In genomic region chr5:86546693-86547092, GRCm38 (mm10) we compare ENCODE assay signal across 24 mouse cellular contexts. TPM values are rescaled to one million over a fixed set of nuclear protein-coding genes. Genes with fewer than 3 reads are reported as not detected.
A peak's percentile ranks its signal among the peaks of the same experiment; 100 is the strongest.
DNase-seq lines count a peak whose midpoint lies in the region; ATAC-seq and TF ChIP-seq lines count a peak whose summit lies in the region.
"Had no signal": no experiment of that assay in that cellular context is flagged by ENCODE, and none has a peak within 500 bp of the region (broad histone marks: within the 10 kb centered on the region; RNA-seq: fewer than 3 reads in every experiment).

No protein-coding gene starts in this region.

- H3K9ac ChIP-seq in intestine, embryonic 15.5 days, result no peak overlapping the region
- no peak overlapping the region for H3K9ac ChIP-seq in intestine, postnatal 0 days (ENCODE audit: low read depth, low read length)
- H3K9ac ChIP-seq in intestine, embryonic 16.5 days (ENCODE audit: low read depth, low read length), result no peak overlapping the region

- DNase-seq in gastrocnemius, adult 18-20 months (ENCODE audit: low spot score), result no peak
- DNase-seq: adrenal gland, adult 2 months; adrenal gland, adult 8-10 months; adrenal gland, postnatal 10 days; adrenal gland, postnatal 14 days; adrenal gland, postnatal 25 days; adrenal gland, postnatal 36 days; B cell, adult 2 months; cerebellum, adult 11 months; cerebellum, adult 11-12 months; cerebellum, adult 18-20 months had no signal

- no peak overlapping the region for H3K4me2 ChIP-seq in intestine, embryonic 15.5 days (replicated peaks)
- no peak overlapping the region for H3K4me2 ChIP-seq in intestine, postnatal 0 days (replicated peaks; ENCODE audit: low read depth)
- no peak overlapping the region for H3K4me2 ChIP-seq in intestine, embryonic 16.5 days (ENCODE audit: low read depth, low read length)

- H3K36me3 ChIP-seq in intestine, embryonic 15.5 days, result no peaks in the 10 kb centered on the region
- H3K36me3 ChIP-seq in intestine, postnatal 0 days (ENCODE audit: control insufficient read depth, insufficient read depth), result no peaks in the 10 kb centered on the region
- no peaks in the 10 kb centered on the region for H3K36me3 ChIP-seq in intestine, embryonic 16.5 days (ENCODE audit: control insufficient read depth, insufficient read depth, low read length)
- H3K36me3 ChIP-seq: G1E had no signal

- 85% methylated on average over 2 of the region's 2 CpGs for WGBS in intestine, embryonic 15.5 days
- 97% methylated on average over 2 of the region's 2 CpGs for WGBS in intestine, postnatal 0 days
- 89% methylated on average over 2 of the region's 2 CpGs for WGBS in intestine, embryonic 16.5 days

- TF ChIP-seq CTCF in intestine, postnatal 0 days (IDR thresholded peaks at IDR 0.05; ENCODE audit: low read depth), result no peak

- no peak overlapping the region for H3K4me3 ChIP-seq in intestine, embryonic 15.5 days (replicated peaks)
- H3K4me3 ChIP-seq in intestine, postnatal 0 days (ENCODE audit: low read depth, low read length), result no peak overlapping the region
- no peak overlapping the region for H3K4me3 ChIP-seq in intestine, embryonic 16.5 days (ENCODE audit: low read length)

- no peaks in the 10 kb centered on the region for H3K9me3 ChIP-seq in intestine, embryonic 15.5 days
- no peaks in the 10 kb centered on the region for H3K9me3 ChIP-seq in intestine, postnatal 0 days (ENCODE audit: control insufficient read depth)
- no peaks in the 10 kb centered on the region for H3K9me3 ChIP-seq in intestine, embryonic 16.5 days (ENCODE audit: control insufficient read depth, low read length)
- H3K9me3 ChIP-seq: G1E had no signal

- no peaks in the 10 kb centered on the region for H3K4me1 ChIP-seq in intestine, embryonic 15.5 days (replicated peaks)
- H3K4me1 ChIP-seq in intestine, postnatal 0 days (replicated peaks; ENCODE audit: control insufficient read depth, insufficient read depth, low read length), result no peaks in the 10 kb centered on the region
- no peaks in the 10 kb centered on the region for H3K4me1 ChIP-seq in intestine, embryonic 16.5 days (ENCODE audit: control insufficient read depth, insufficient read depth, low read length)

- no peaks in the 10 kb centered on the region for H3K27me3 ChIP-seq in intestine, embryonic 15.5 days (replicated peaks)
- H3K27me3 ChIP-seq in intestine, postnatal 0 days (replicated peaks; ENCODE audit: control insufficient read depth, insufficient read depth, low read length), result no peaks in the 10 kb centered on the region
- no peaks in the 10 kb centered on the region for H3K27me3 ChIP-seq in intestine, embryonic 16.5 days (replicated peaks; ENCODE audit: control insufficient read depth, insufficient read depth, low read length)
- H3K27me3 ChIP-seq: CH12.LX had no signal

- peak; percentile 80 for ATAC-seq in intestine, embryonic 15.5 days
- no peak for ATAC-seq in intestine, postnatal 0 days
- peak; percentile 72 for ATAC-seq in intestine, embryonic 16.5 days
- ATAC-seq: activated CD4-positive, CD25-positive, alpha-beta regulatory T cell, adult 4 months; CD4-positive, CD25-positive, alpha-beta regulatory T cell, adult 4 months; Patski had no signal

- H3K27ac ChIP-seq in intestine, embryonic 15.5 days, result no peak overlapping the region
- no peak overlapping the region for H3K27ac ChIP-seq in intestine, postnatal 0 days (ENCODE audit: low read depth, low read length)
- no peak overlapping the region for H3K27ac ChIP-seq in intestine, embryonic 16.5 days (ENCODE audit: low read length)

RNA-seq across cellular contexts. Expression of gene Tmprss11g, which starts 28.3 kb away (rescaled TPM):
- polyA plus RNA-seq in intestine, embryonic 15.5 days (2015; fragmentation: Nextera tagmentation; extraction: Ambion mirVana), result not detected in 2 replicates
- not detected in 2 replicates for polyA plus RNA-seq in intestine, postnatal 0 days (2015; fragmentation: Nextera tagmentation; extraction: Ambion mirVana)
- polyA plus RNA-seq in intestine, embryonic 16.5 days (2015; fragmentation: Nextera tagmentation; extraction: Ambion mirVana), result not detected in 2 replicates
- total RNA-seq in gastrocnemius, adult 18-20 months (2021), result not detected
- total RNA-seq: adrenal gland, adult 18-20 months; adrenal gland, adult 2 months; adrenal gland, adult 8-10 months; adrenal gland, postnatal 10 days; adrenal gland, postnatal 14 days; adrenal gland, postnatal 25 days; adrenal gland, postnatal 36 days; adrenal gland, postnatal 4 days; CH12.LX; ES-E14; MEL had no signal
- polyA plus RNA-seq: activated CD4-positive, CD25-positive, alpha-beta regulatory T cell, adult 4 months; adrenal gland, adult 2 months; brain, embryonic 14.5 days; CD4-positive, CD25-positive, alpha-beta regulatory T cell, adult 4 months; G1E; Patski had no signal
